Mouse (Mus musculus): ENCODE measurements around the gene Gpr61. TPM values are rescaled to one million over a fixed set of nuclear protein-coding genes. Genes with fewer than 3 reads are reported as not detected.

Gpr61 gene
- polyA plus RNA-seq, 1 experiment from 2014 or later = 0.09 TPM

Other genes starting within 250 kb of the Gpr61 start
- 10.7 and 11.9 TPM in 2 replicates for gene Gstm7, start 223.1 kb downstream of the Gpr61 start, polyA plus RNA-seq (2015; fragmentation: Nextera tagmentation; extraction: Ambion mirVana)
- gene Gstm6, start 211.1 kb downstream of the Gpr61 start, polyA plus RNA-seq (2015; fragmentation: Nextera tagmentation; extraction: Ambion mirVana) = 6.8 and 7.4 TPM in 2 replicates
- gene Gstm3, start 185.6 kb downstream of the Gpr61 start, polyA plus RNA-seq (2015; fragmentation: Nextera tagmentation; extraction: Ambion mirVana) = not detected in 2 replicates
- 69.1 and 73.7 TPM in 2 replicates for gene Gstm2, start 168.4 kb downstream of the Gpr61 start, polyA plus RNA-seq (2015; fragmentation: Nextera tagmentation; extraction: Ambion mirVana)
- 56.1 and 63.9 TPM in 2 replicates for gene Gstm1, start 136.9 kb downstream of the Gpr61 start, polyA plus RNA-seq (2015; fragmentation: Nextera tagmentation; extraction: Ambion mirVana)
- 14.0 and 14.2 TPM in 2 replicates for gene Gstm4, start 110.0 kb downstream of the Gpr61 start, polyA plus RNA-seq (2015; fragmentation: Nextera tagmentation; extraction: Ambion mirVana)
- gene Ampd2, start 68.2 kb downstream of the Gpr61 start, polyA plus RNA-seq (2015; fragmentation: Nextera tagmentation; extraction: Ambion mirVana) = 50.1 and 51.4 TPM in 2 replicates
- gene Gnat2, start 62.1 kb downstream of the Gpr61 start, polyA plus RNA-seq (2015; fragmentation: Nextera tagmentation; extraction: Ambion mirVana) = 0.67 and 0.96 TPM in 2 replicates
- 179 and 183 TPM in 2 replicates for gene Gnai3, start 8.7 kb downstream of the Gpr61 start, polyA plus RNA-seq (2015; fragmentation: Nextera tagmentation; extraction: Ambion mirVana)
- 4.7 and 5.4 TPM in 2 replicates for gene Amigo1, start 31.5 kb upstream of the Gpr61 start, polyA plus RNA-seq (2015; fragmentation: Nextera tagmentation; extraction: Ambion mirVana)
- gene Cyb561d1, start 46.3 kb upstream of the Gpr61 start, polyA plus RNA-seq (2015; fragmentation: Nextera tagmentation; extraction: Ambion mirVana) = 2.4 and 3.1 TPM in 2 replicates
- 18.0 and 18.7 TPM in 2 replicates for gene Atxn7l2, start 56.1 kb upstream of the Gpr61 start, polyA plus RNA-seq (2015; fragmentation: Nextera tagmentation; extraction: Ambion mirVana)
- 2.8 and 7.6 TPM in 2 replicates for gene Sypl2, start 71.8 kb upstream of the Gpr61 start, polyA plus RNA-seq (2015; fragmentation: Nextera tagmentation; extraction: Ambion mirVana)
- gene Psma5, start 102.0 kb upstream of the Gpr61 start, polyA plus RNA-seq (2015; fragmentation: Nextera tagmentation; extraction: Ambion mirVana) = 254 and 257 TPM in 2 replicates
- gene Sort1, start 129.2 kb upstream of the Gpr61 start, polyA plus RNA-seq (2015; fragmentation: Nextera tagmentation; extraction: Ambion mirVana) = 10.2 and 12.8 TPM in 2 replicates
- gene Mybphl, start 210.0 kb upstream of the Gpr61 start, polyA plus RNA-seq (2015; fragmentation: Nextera tagmentation; extraction: Ambion mirVana) = not detected in 2 replicates
- gene Psrc1, start 229.0 kb upstream of the Gpr61 start, polyA plus RNA-seq (2015; fragmentation: Nextera tagmentation; extraction: Ambion mirVana) = 37.8 and 40.2 TPM in 2 replicates

Data from limb, embryonic 15.5 days (tissue).